Mouse (Mus musculus) G1E (cell line): ENCODE measurements around the gene Cep112. TPM values are rescaled to one million over a fixed set of nuclear protein-coding genes. Genes with fewer than 3 reads are reported as not detected.

Experiments used
- ATAC-seq: 2 replicates; pipeline ENCODE4 v1.8.0; 2016; ENCODE audit warnings: mild to moderate bottlenecking; ENCODE audit not compliant: insufficient number of reproducible peaks, poor library complexity, low FRiP score, severe bottlenecking; ENCODE audit errors: extremely low read depth
- DNase-seq: peaks from one replicate; pipeline ENCODE4 v3.0.0; 2012; ENCODE audit warnings: low spot score
- H3K27me3 ChIP-seq: 2 replicates; pipeline ENCODE4 v1.6.1; 2012; ENCODE audit warnings: mild to moderate bottlenecking, low read length, inconsistent platforms; ENCODE audit not compliant: insufficient read depth
- H3K36me3 ChIP-seq: replicated peaks from 2 replicates; pipeline ENCODE3; 2012; ENCODE audit warnings: mild to moderate bottlenecking, inconsistent platforms
- H3K4me1 ChIP-seq: 2 replicates; pipeline ENCODE4 v1.6.1; 2012; ENCODE audit warnings: low read depth, low read length, inconsistent platforms, mixed read lengths; ENCODE audit not compliant: insufficient read depth
- H3K4me3 ChIP-seq: 2 replicates; pipeline ENCODE4 v1.5.1; 2012; ENCODE audit warnings: low read depth, mild to moderate bottlenecking, inconsistent platforms, low read length, moderate library complexity, mixed read lengths
- H3K9me3 ChIP-seq: replicated peaks from 2 replicates; pipeline ENCODE4 v1.6.1; 2012; ENCODE audit warnings: inconsistent platforms
- CTCF ChIP-seq: IDR thresholded peaks from 2 replicates; pipeline ENCODE4 v1.5.1; 2012; ENCODE audit warnings: low read depth, low read length, inconsistent platforms, mixed read lengths
- GATA1 ChIP-seq: IDR thresholded peaks from 2 replicates; pipeline ENCODE4 v1.6.1; 2012; ENCODE audit warnings: borderline replicate concordance, low read length, inconsistent platforms, mixed read lengths
- GATA2 ChIP-seq: IDR thresholded peaks from 2 replicates; pipeline ENCODE4 v1.6.1; 2012; ENCODE audit warnings: low read depth, low read length, inconsistent platforms, borderline replicate concordance
- POLR2AphosphoS5 ChIP-seq: IDR thresholded peaks from 2 replicates; pipeline ENCODE4 v1.6.1; 2012; ENCODE audit warnings: low read depth, low read length, inconsistent platforms; ENCODE audit not compliant: insufficient replicate concordance
- TAL1 ChIP-seq: conservative IDR thresholded peaks from 2 replicates; pipeline ENCODE4 v1.6.1; 2012; ENCODE audit warnings: low read depth, low read length, inconsistent platforms, mixed read lengths
- polyA plus RNA-seq: library from polyadenylated mRNA; stranded (reverse); fragments of >175 nt; gene quantifications from 2 replicates; pipeline ENCODE4 v1.2.3, GENCODE M21; 2012
- total RNA-seq, 2 experiments: library from RNA; stranded (forward) in 1 of 2; stranded (reverse) in 1 of 2; fragments of 200-1000 nt in 1 of 2; fragments of >200 nt in 1 of 2; fragmentation: Nextera tagmentation in 1 of 2; gene quantifications; 2 replicates each; pipeline ENCODE4 v1.2.3; 2014 to 2017

Gene Cep112
- total and polyA plus RNA-seq, 3 experiments, result 0.22 TPM; not detected in 2

GRCm38 (mm10) chr11:108559506-108559905 is 134.5 kb downstream of the Cep112 start:
- Histone ChIP-seq H3K9me3 (peaks cover 8% of the 10 kb centered on the region), H3K4me1 (no peaks in the 10 kb centered on the region), H3K4me3 (no peak overlapping the region), H3K36me3 (no peaks in the 10 kb centered on the region), H3K27me3 (no peaks in the 10 kb centered on the region)
- no peak for ATAC-seq
- no peak for TF ChIP-seq POLR2AphosphoS5
- TF ChIP-seq CTCF, result no peak
- TF ChIP-seq TAL1, result no peak
- no peak for TF ChIP-seq GATA1
- no peak for TF ChIP-seq GATA2
- no peak for DNase-seq

GRCm38 (mm10) chr11:108562076-108562475 is 137.1 kb downstream of the Cep112 start:
- no peaks in the 10 kb centered on the region for H3K27me3 ChIP-seq
- TF ChIP-seq POLR2AphosphoS5, result no peak
- no peak for TF ChIP-seq CTCF
- TF ChIP-seq TAL1, result no peak
- TF ChIP-seq GATA2, result no peak
- TF ChIP-seq GATA1, result no peak
- peaks cover 11% of the 10 kb centered on the region for H3K9me3 ChIP-seq
- no peaks in the 10 kb centered on the region for H3K4me1 ChIP-seq
- no peaks in the 10 kb centered on the region for H3K36me3 ChIP-seq
- DNase-seq, result no peak
- H3K4me3 ChIP-seq, result no peak overlapping the region
- ATAC-seq, result no peak

- H3K4me1 ChIP-seq, result no peaks in the 10 kb centered on the region
- DNase-seq, result no peak
- TF ChIP-seq GATA2, result no peak
- no peak for TF ChIP-seq CTCF
- TF ChIP-seq TAL1, result no peak
- TF ChIP-seq GATA1, result no peak
- no peak for TF ChIP-seq POLR2AphosphoS5
- H3K4me3 ChIP-seq, result no peak overlapping the region
- no peaks in the 10 kb centered on the region for H3K36me3 ChIP-seq
- H3K9me3 ChIP-seq, result peaks cover 17% of the 10 kb centered on the region
- H3K27me3 ChIP-seq, result no peaks in the 10 kb centered on the region
- ATAC-seq, result no peak
Observed at GRCm38 (mm10) chr11:108586551-108587184, 161.7 kb downstream of the Cep112 start.

- no peaks in the 10 kb centered on the region for H3K27me3 ChIP-seq
- ATAC-seq (no peak), DNase-seq (no peak)
- H3K4me1 ChIP-seq, result no peaks in the 10 kb centered on the region
- no peak for TF ChIP-seq CTCF
- no peak for TF ChIP-seq TAL1
- no peak for TF ChIP-seq POLR2AphosphoS5
- H3K36me3 ChIP-seq, result no peaks in the 10 kb centered on the region
- no peak overlapping the region for H3K4me3 ChIP-seq
- peaks cover 9% of the 10 kb centered on the region for H3K9me3 ChIP-seq
Observed at GRCm38 (mm10) chr11:108593207-108593958, 168.4 kb downstream of the Cep112 start.

- DNase-seq, result no peak
- Histone ChIP-seq H3K36me3 (no peaks in the 10 kb centered on the region), H3K27me3 (no peaks in the 10 kb centered on the region), H3K4me3 (no peak overlapping the region), H3K9me3 (peaks cover 8% of the 10 kb centered on the region), H3K4me1 (no peaks in the 10 kb centered on the region)
- no peak for ATAC-seq
- no peak for TF ChIP-seq GATA1
- no peak for TF ChIP-seq TAL1
- TF ChIP-seq GATA2, result no peak
- TF ChIP-seq CTCF, result no peak
- TF ChIP-seq POLR2AphosphoS5, result no peak
Observed at GRCm38 (mm10) chr11:108593959-108594579, 169.1 kb downstream of the Cep112 start.

GRCm38 (mm10) chr11:108605301-108605700 is 180.3 kb downstream of the Cep112 start:
- DNase-seq (no peak), ATAC-seq (no peak)

More at GRCm38 (mm10) chr11:108605301-108605700, 180.3 kb downstream of the Cep112 start:
- H3K4me3 ChIP-seq, result no peak overlapping the region
- peaks cover 12% of the 10 kb centered on the region for H3K9me3 ChIP-seq
- TF ChIP-seq CTCF, result no peak
- no peak for TF ChIP-seq TAL1
- no peak for TF ChIP-seq GATA1
- no peak for TF ChIP-seq POLR2AphosphoS5
- no peak for TF ChIP-seq GATA2
- H3K36me3 ChIP-seq, result no peaks in the 10 kb centered on the region
- H3K4me1 ChIP-seq, result no peaks in the 10 kb centered on the region
- H3K27me3 ChIP-seq, result no peaks in the 10 kb centered on the region
